In the genomic region with DNA sequence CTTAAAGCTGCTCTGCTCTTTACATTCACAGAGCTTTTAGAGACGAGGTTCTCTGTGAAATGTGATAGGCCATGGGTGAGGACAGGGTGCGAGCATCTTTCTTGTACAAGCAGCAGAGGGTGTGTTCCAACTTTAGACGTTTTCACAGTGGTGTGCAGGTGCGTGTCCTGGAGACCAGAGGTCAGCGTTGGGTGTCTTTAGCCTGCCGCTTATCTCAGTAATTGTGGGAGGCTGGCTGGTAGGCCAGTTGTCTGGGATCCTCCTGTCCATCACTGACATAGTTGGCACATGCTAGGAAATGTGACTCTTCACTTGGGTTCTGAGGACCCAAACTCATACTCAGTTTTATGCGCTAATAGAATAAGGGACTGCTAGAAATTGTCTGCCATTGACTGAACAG, we compare ENCODE assay signal across 15 mouse cellular contexts.
DNase-seq lines count a peak whose midpoint lies in the region; ATAC-seq lines count a peak whose summit lies in the region.
"Had no signal": no experiment of that assay in that cellular context is flagged by ENCODE, and none has a peak within 500 bp of the region (broad histone marks: within the 10 kb centered on the region; RNA-seq: fewer than 3 reads in every experiment).

No protein-coding gene starts in this region.

- DNase-seq in forebrain, embryonic 10.5 days (ENCODE audit: extremely low spot score, low spot score): no peak
- DNase-seq in hindbrain, embryonic 14.5 days (ENCODE audit: low spot score): no peak
- DNase-seq in midbrain, embryonic 10.5 days (ENCODE audit: low spot score): no peak
- DNase-seq in midbrain, embryonic 11.5 days (ENCODE audit: low spot score, missing footprints): no peak
- no peak for DNase-seq in cerebellum, adult 9-11 months
- DNase-seq: adrenal gland, postnatal 25 days; cerebellum, adult 9-10 months; gastrocnemius, postnatal 36 days; lung, postnatal 10 days; thymus, postnatal 4 days had no signal

- H3K9me3 ChIP-seq in forebrain, embryonic 15.5 days: no peaks in the 10 kb centered on the region
- H3K9me3 ChIP-seq in forebrain, embryonic 10.5 days: no peaks in the 10 kb centered on the region
- no peaks in the 10 kb centered on the region for H3K9me3 ChIP-seq in hindbrain, embryonic 12.5 days (replicated peaks)
- H3K9me3 ChIP-seq in hindbrain, embryonic 14.5 days (ENCODE audit: control insufficient read depth, low read length): no peaks in the 10 kb centered on the region
- H3K9me3 ChIP-seq in midbrain, embryonic 10.5 days (replicated peaks): no peaks in the 10 kb centered on the region
- no peaks in the 10 kb centered on the region for H3K9me3 ChIP-seq in midbrain, embryonic 11.5 days (ENCODE audit: control insufficient read depth, low read length)
- H3K9me3 ChIP-seq in neural tube, embryonic 13.5 days: no peaks in the 10 kb centered on the region
- H3K9me3 ChIP-seq: megakaryocyte, embryonic 14.5 days had no signal

- WGBS in forebrain, embryonic 15.5 days: 65% methylated on average over 7 of the region's 7 CpGs
- WGBS in forebrain, embryonic 10.5 days: 62% methylated on average over 7 of the region's 7 CpGs
- WGBS in hindbrain, embryonic 12.5 days: 61% methylated on average over 7 of the region's 7 CpGs
- WGBS in hindbrain, embryonic 14.5 days: 63% methylated on average over 7 of the region's 7 CpGs
- 63% methylated on average over 7 of the region's 7 CpGs for WGBS in midbrain, embryonic 10.5 days
- 52% methylated on average over 7 of the region's 7 CpGs for WGBS in midbrain, embryonic 11.5 days
- WGBS in neural tube, embryonic 13.5 days: 74% methylated on average over 7 of the region's 7 CpGs

- no peak overlapping the region for H3K4me2 ChIP-seq in forebrain, embryonic 15.5 days (replicated peaks)
- H3K4me2 ChIP-seq in hindbrain, embryonic 12.5 days (replicated peaks): no peak overlapping the region
- no peak overlapping the region for H3K4me2 ChIP-seq in hindbrain, embryonic 14.5 days (replicated peaks)
- no peak overlapping the region for H3K4me2 ChIP-seq in midbrain, embryonic 11.5 days
- no peak overlapping the region for H3K4me2 ChIP-seq in neural tube, embryonic 13.5 days

- H3K27me3 ChIP-seq in forebrain, embryonic 15.5 days: no peaks in the 10 kb centered on the region
- no peaks in the 10 kb centered on the region for H3K27me3 ChIP-seq in forebrain, embryonic 10.5 days (ENCODE audit: poor library complexity, severe bottlenecking)
- H3K27me3 ChIP-seq in hindbrain, embryonic 12.5 days: no peaks in the 10 kb centered on the region
- H3K27me3 ChIP-seq in hindbrain, embryonic 14.5 days (ENCODE audit: control insufficient read depth, insufficient read depth, low read length): no peaks in the 10 kb centered on the region
- no peaks in the 10 kb centered on the region for H3K27me3 ChIP-seq in midbrain, embryonic 10.5 days (ENCODE audit: low read depth, poor library complexity, severe bottlenecking)
- H3K27me3 ChIP-seq in midbrain, embryonic 11.5 days (ENCODE audit: control insufficient read depth, insufficient read depth, low read length): no peaks in the 10 kb centered on the region
- no peaks in the 10 kb centered on the region for H3K27me3 ChIP-seq in neural tube, embryonic 13.5 days
- H3K27me3 ChIP-seq: megakaryocyte, embryonic 14.5 days had no signal

- peaks cover 58% of the 10 kb centered on the region for H3K4me1 ChIP-seq in forebrain, embryonic 15.5 days
- H3K4me1 ChIP-seq in forebrain, embryonic 10.5 days: peaks cover 91% of the 10 kb centered on the region
- peaks cover 69% of the 10 kb centered on the region for H3K4me1 ChIP-seq in hindbrain, embryonic 12.5 days
- H3K4me1 ChIP-seq in hindbrain, embryonic 14.5 days (replicated peaks; ENCODE audit: control insufficient read depth, insufficient read depth, low read length): peaks cover 41% of the 10 kb centered on the region
- H3K4me1 ChIP-seq in midbrain, embryonic 10.5 days: peaks cover 91% of the 10 kb centered on the region
- peaks cover 34% of the 10 kb centered on the region for H3K4me1 ChIP-seq in midbrain, embryonic 11.5 days (ENCODE audit: control insufficient read depth, insufficient read depth, low read length)
- peaks cover 77% of the 10 kb centered on the region for H3K4me1 ChIP-seq in neural tube, embryonic 13.5 days (replicated peaks)

- H3K27ac ChIP-seq in forebrain, embryonic 15.5 days (replicated peaks): 0 out of 2 replicates have a peak overlapping the region, but pooled peaks have one; percentile 12
- H3K27ac ChIP-seq in forebrain, embryonic 10.5 days: no peak overlapping the region
- peak overlapping the region; percentile 78; the same call in 1 of the 2 replicates for H3K27ac ChIP-seq in hindbrain, embryonic 12.5 days
- H3K27ac ChIP-seq in hindbrain, embryonic 14.5 days: no peak overlapping the region
- peak overlapping the region; percentile 71; the same call in 1 of the 2 replicates for H3K27ac ChIP-seq in midbrain, embryonic 10.5 days (replicated peaks)
- H3K27ac ChIP-seq in midbrain, embryonic 11.5 days (ENCODE audit: low read depth, low read length): no peak overlapping the region
- peak overlapping the region; percentile 59; the same call in 1 of the 2 replicates for H3K27ac ChIP-seq in neural tube, embryonic 13.5 days (replicated peaks)

- no peak overlapping the region for H3K4me3 ChIP-seq in forebrain, embryonic 15.5 days
- no peak overlapping the region for H3K4me3 ChIP-seq in forebrain, embryonic 10.5 days
- no peak overlapping the region for H3K4me3 ChIP-seq in hindbrain, embryonic 12.5 days
- H3K4me3 ChIP-seq in hindbrain, embryonic 14.5 days (replicated peaks; ENCODE audit: low read length): no peak overlapping the region
- no peak overlapping the region for H3K4me3 ChIP-seq in midbrain, embryonic 10.5 days
- no peak overlapping the region for H3K4me3 ChIP-seq in midbrain, embryonic 11.5 days (ENCODE audit: low read depth, low read length)
- no peak overlapping the region for H3K4me3 ChIP-seq in neural tube, embryonic 13.5 days

- H3K9ac ChIP-seq in forebrain, embryonic 15.5 days (replicated peaks): no peak overlapping the region
- H3K9ac ChIP-seq in hindbrain, embryonic 12.5 days: no peak overlapping the region
- no peak overlapping the region; the same call in 1 of the 2 replicates for H3K9ac ChIP-seq in hindbrain, embryonic 14.5 days
- H3K9ac ChIP-seq in midbrain, embryonic 11.5 days (ENCODE audit: low read length): no peak overlapping the region
- H3K9ac ChIP-seq in neural tube, embryonic 13.5 days: no peak overlapping the region

- ATAC-seq in forebrain, embryonic 15.5 days (replicated peaks): no peak
- no peak for ATAC-seq in hindbrain, embryonic 12.5 days (ENCODE audit: low FRiP score)
- ATAC-seq in hindbrain, embryonic 14.5 days (ENCODE audit: low FRiP score): no peak
- no peak for ATAC-seq in midbrain, embryonic 11.5 days (ENCODE audit: low FRiP score)
- ATAC-seq in neural tube, embryonic 13.5 days (ENCODE audit: low read depth): no peak
- ATAC-seq: activated CD4-positive, CD25-positive, alpha-beta regulatory T cell, adult 4 months had no signal

- no peaks in the 10 kb centered on the region for H3K36me3 ChIP-seq in forebrain, embryonic 15.5 days
- no peaks in the 10 kb centered on the region for H3K36me3 ChIP-seq in forebrain, embryonic 10.5 days (replicated peaks)
- no peaks in the 10 kb centered on the region for H3K36me3 ChIP-seq in hindbrain, embryonic 12.5 days
- H3K36me3 ChIP-seq in hindbrain, embryonic 14.5 days (replicated peaks; ENCODE audit: control insufficient read depth, insufficient read depth): no peaks in the 10 kb centered on the region
- H3K36me3 ChIP-seq in midbrain, embryonic 10.5 days: no peaks in the 10 kb centered on the region
- no peaks in the 10 kb centered on the region for H3K36me3 ChIP-seq in midbrain, embryonic 11.5 days (ENCODE audit: control insufficient read depth, insufficient read depth, low read length)
- H3K36me3 ChIP-seq in neural tube, embryonic 13.5 days: no peaks in the 10 kb centered on the region

Comparison
In these comparisons a context has a peak if more than half of its experiments do, and no peak if none do; other contexts are left out.
1. H3K27ac ChIP-seq: peak in forebrain, embryonic 15.5 days (single experiment), hindbrain, embryonic 12.5 days (single experiment), midbrain, embryonic 10.5 days (single experiment) and neural tube, embryonic 13.5 days (single experiment); none in forebrain, embryonic 10.5 days (single experiment), hindbrain, embryonic 14.5 days (single experiment) and midbrain, embryonic 11.5 days (single experiment).